Mouse (Mus musculus): Measurements from ENCODE around the gene Rsbn1.

Gene Rsbn1

GRCm38 (mm10) chr3:103944794-103945562, 31.1 kb downstream of the Rsbn1 start:
- in situ Hi-C loops (cut with MboI, MseI) = no loop called here

GRCm38 (mm10) chr3:103948666-103949065, 34.7 kb downstream of the Rsbn1 start:
- in situ Hi-C loops (cut with MboI, MseI) = no loop called here

GRCm38 (mm10) chr3:103960622-103961021, 46.7 kb downstream of the Rsbn1 start:
- in situ Hi-C loops (cut with MboI, MseI) = no loop called here

- in situ Hi-C loops (cut with MboI, MseI) = no loop called here
These were observed 53.3 kb downstream of the Rsbn1 start for GRCm38 (mm10) chr3:103967231-103967630.

GRCm38 (mm10) chr3:103967861-103968691, 54.2 kb downstream of the Rsbn1 start, which contains the start of gene Phtf1:
Gene Phtf1, plus strand, starts transcription at chr3:103968110.
- in situ Hi-C loops (cut with MboI, MseI) = no loop called here

- in situ Hi-C loops (cut with MboI, MseI) = no loop called here
These were observed 54.8 kb downstream of the Rsbn1 start for GRCm38 (mm10) chr3:103968701-103969100.

- in situ Hi-C loops (cut with MboI, MseI) = no loop called here
These were observed 57.2 kb downstream of the Rsbn1 start for GRCm38 (mm10) chr3:103971157-103971556.

- in situ Hi-C loops (cut with MboI, MseI) = no loop called here
These were observed 70.6 kb downstream of the Rsbn1 start for GRCm38 (mm10) chr3:103984556-103984955.

GRCm38 (mm10) chr3:103985194-103985593, 71.3 kb downstream of the Rsbn1 start:
- in situ Hi-C loops (cut with MboI, MseI) = no loop called here

GRCm38 (mm10) chr3:103987831-103988432, 74.0 kb downstream of the Rsbn1 start:
- in situ Hi-C loops (cut with MboI, MseI) = no loop called here

- in situ Hi-C loops (cut with MboI, MseI) = no loop called here
These were observed 75.4 kb downstream of the Rsbn1 start for GRCm38 (mm10) chr3:103989352-103989751.

GRCm38 (mm10) chr3:103991271-103991670, 77.4 kb downstream of the Rsbn1 start:
- in situ Hi-C loops (cut with MboI, MseI) = no loop called here

GRCm38 (mm10) chr3:103998724-103999123, 84.8 kb downstream of the Rsbn1 start:
- in situ Hi-C loops (cut with MboI, MseI) = no loop called here

GRCm38 (mm10) chr3:104006896-104007466, 93.1 kb downstream of the Rsbn1 start:
- in situ Hi-C loops (cut with MboI, MseI) = no loop called here

GRCm38 (mm10) chr3:104007479-104007878, 93.6 kb downstream of the Rsbn1 start:
- in situ Hi-C loops (cut with MboI, MseI) = no loop called here

GRCm38 (mm10) chr3:104009924-104010662, 96.2 kb downstream of the Rsbn1 start:
- in situ Hi-C loops (cut with MboI, MseI) = loop anchor here (10.0 kb wide), 1 partner anchor 435 kb away; no protein-coding TSS in a partner anchor

GRCm38 (mm10) chr3:104011972-104012371, 98.1 kb downstream of the Rsbn1 start:
- in situ Hi-C loops (cut with MboI, MseI) = loop anchor here (10.0 kb wide), 1 partner anchor 433 kb away; no protein-coding TSS in a partner anchor
